Mouse (Mus musculus) spleen, adult 2 months (tissue): ENCODE data around the gene H2-DMa. TPM values are rescaled to one million over a fixed set of nuclear protein-coding genes. Genes with fewer than 3 reads are reported as not detected.

Experiments
- DNase-seq, 2 experiments: peaks; one replicate each; pipeline versions ENCODE4 v3.0.0 to v3.0.0-alpha.2; 2012 to 2021; ENCODE audit warnings: low spot score in 2 of 2, low read depth in 1 of 2
- H3K27ac ChIP-seq: fragments of 200-500 bp; 2 replicates; pipeline ENCODE4 v1.5.1; 2012; ENCODE audit warnings: low read length, inconsistent platforms; ENCODE audit not compliant: insufficient read depth
- H3K27me3 ChIP-seq: fragments of 200-500 bp; 2 replicates; pipeline ENCODE4 v1.6.1; 2012; ENCODE audit warnings: mild to moderate bottlenecking, moderate library complexity, low read length, inconsistent platforms; ENCODE audit not compliant: control insufficient read depth, insufficient read depth
- H3K36me3 ChIP-seq: fragments of 200-500 bp; 2 replicates; pipeline ENCODE4 v1.6.1; 2012; ENCODE audit warnings: mild to moderate bottlenecking, low read length, inconsistent platforms; ENCODE audit not compliant: control insufficient read depth, insufficient read depth
- H3K4me1 ChIP-seq: fragments of 200-500 bp; 2 replicates; pipeline ENCODE4 v1.6.1; 2011; ENCODE audit warnings: inconsistent platforms; ENCODE audit not compliant: control insufficient read depth, insufficient read depth, insufficient read length
- H3K4me3 ChIP-seq: fragments of 200-500 bp; 2 replicates; pipeline ENCODE4 v1.5.1; 2011; ENCODE audit warnings: mild to moderate bottlenecking, inconsistent platforms; ENCODE audit not compliant: insufficient read depth, insufficient read length; ENCODE audit errors: extremely low read depth
- CTCF ChIP-seq: fragments of 200-500 bp; IDR thresholded peaks from 2 replicates; pipeline ENCODE4 v1.5.1; 2011; ENCODE audit warnings: mild to moderate bottlenecking, inconsistent platforms; ENCODE audit not compliant: insufficient read depth, insufficient read length, insufficient replicate concordance; ENCODE audit errors: extremely low read depth
- POLR2A ChIP-seq: fragments of 200-500 bp; IDR thresholded peaks from 2 replicates; pipeline ENCODE4 v1.6.1; 2011; ENCODE audit warnings: low read depth, low read length, inconsistent platforms
- WGBS: fragments of 180-500 bp; shearing (Covaris S2); methylation state at CpG from one replicate; pipeline ENCODE4 v1.1.7; 2018; 5-methylcytosine and 5-hydroxymethylcytosine counted together
- polyA plus RNA-seq: library from polyadenylated mRNA; depleted of rRNA; stranded (reverse); fragments of >200 nt; gene quantifications from 2 replicates; pipeline ENCODE4 v1.2.3, GENCODE M21; 2012

Gene H2-DMa
- polyA plus RNA-seq, 1 experiment: 302 TPM

- DNase-seq: peak; percentile 96 to 100
- TF ChIP-seq CTCF (peak; percentile 100), POLR2A (peak; percentile 97)
- 4% methylated on average over 31 of the region's 31 CpGs for WGBS
- peaks cover 27% of the 10 kb centered on the region for H3K36me3 ChIP-seq
- peak overlapping the region; percentile 83 for H3K4me3 ChIP-seq
- peak overlapping the region; percentile 94 for H3K27ac ChIP-seq
- no peaks in the 10 kb centered on the region for H3K27me3 ChIP-seq
- H3K4me1 ChIP-seq: no peaks in the 10 kb centered on the region; the same call in 1 of the 2 replicates
These were observed 16.2 kb downstream of the H2-DMa start for GRCm38 (mm10) chr17:34135297-34136224.

- H3K4me1 ChIP-seq: peaks cover 9% of the 10 kb centered on the region
- TF ChIP-seq CTCF (no peak), POLR2A (no peak)
- no peak for DNase-seq
- WGBS: 83% methylated on average over 7 of the region's 7 CpGs
- H3K27me3 ChIP-seq: no peaks in the 10 kb centered on the region
- no peak overlapping the region for H3K4me3 ChIP-seq
- H3K27ac ChIP-seq: no peak overlapping the region
- H3K36me3 ChIP-seq: peaks cover 27% of the 10 kb centered on the region
These were observed 18.3 kb downstream of the H2-DMa start for GRCm38 (mm10) chr17:34137601-34138000.

GRCm38 (mm10) chr17:34138655-34139054, 19.3 kb downstream of the H2-DMa start:
- peaks cover 11% of the 10 kb centered on the region for H3K4me1 ChIP-seq
- H3K27ac ChIP-seq: no peak overlapping the region
- TF ChIP-seq CTCF: no peak
- peaks cover 27% of the 10 kb centered on the region for H3K36me3 ChIP-seq
- 85% methylated on average over 7 of the region's 7 CpGs for WGBS
- H3K27me3 ChIP-seq: no peaks in the 10 kb centered on the region
- no peak overlapping the region for H3K4me3 ChIP-seq
- DNase-seq: no peak

GRCm38 (mm10) chr17:34139416-34139815, 20.1 kb downstream of the H2-DMa start:
- no peaks in the 10 kb centered on the region for H3K27me3 ChIP-seq
- H3K4me3 ChIP-seq: no peak overlapping the region
- 83% methylated on average over 16 of the region's 16 CpGs for WGBS
- TF ChIP-seq CTCF (no peak), POLR2A (no peak)
- peaks cover 11% of the 10 kb centered on the region for H3K4me1 ChIP-seq
- peaks cover 27% of the 10 kb centered on the region for H3K36me3 ChIP-seq
- DNase-seq: no peak
- H3K27ac ChIP-seq: no peak overlapping the region

- no peak overlapping the region for H3K4me3 ChIP-seq
- peaks cover 27% of the 10 kb centered on the region for H3K36me3 ChIP-seq
- DNase-seq: no peak
- no peaks in the 10 kb centered on the region for H3K27me3 ChIP-seq
- H3K27ac ChIP-seq: no peak overlapping the region
- TF ChIP-seq POLR2A (no peak), CTCF (no peak)
- peaks cover 11% of the 10 kb centered on the region for H3K4me1 ChIP-seq
- 70% methylated on average over 5 of the region's 5 CpGs for WGBS
These were observed 20.9 kb downstream of the H2-DMa start for GRCm38 (mm10) chr17:34140240-34140639.

- peaks cover 11% of the 10 kb centered on the region for H3K4me1 ChIP-seq
- no peaks in the 10 kb centered on the region for H3K27me3 ChIP-seq
- DNase-seq: no peak
- no peak overlapping the region for H3K27ac ChIP-seq
- no peak overlapping the region for H3K4me3 ChIP-seq
- peaks cover 29% of the 10 kb centered on the region for H3K36me3 ChIP-seq
- 49% methylated on average over 4 of the region's 4 CpGs for WGBS
- no peak for TF ChIP-seq CTCF
- TF ChIP-seq POLR2A: no peak
These were observed 22.1 kb downstream of the H2-DMa start for GRCm38 (mm10) chr17:34141448-34141847.
